In the genomic region with DNA sequence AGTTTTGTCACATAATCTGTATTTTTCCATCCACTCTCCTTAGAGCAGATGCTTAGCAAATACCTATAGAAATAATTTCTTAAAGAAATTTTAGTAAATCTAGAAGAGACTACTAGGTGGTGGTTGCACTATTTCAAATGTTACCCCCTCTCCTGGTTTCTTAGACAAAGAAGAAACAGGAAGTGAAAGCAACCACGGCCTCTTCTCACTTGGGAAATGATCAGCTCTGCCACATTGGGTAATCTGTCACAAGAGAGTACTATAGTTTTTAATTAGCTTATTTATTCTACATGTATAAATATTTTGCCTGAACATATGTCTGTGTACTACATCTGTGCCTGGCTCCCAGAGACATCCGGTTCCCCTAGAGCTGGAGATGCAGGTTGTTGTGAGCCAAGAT, we compare ENCODE assay signal across 20 mouse cellular contexts. TPM values are rescaled to one million over a fixed set of nuclear protein-coding genes. Genes with fewer than 3 reads are reported as not detected.
"Had no signal": no experiment of that assay in that cellular context is flagged by ENCODE, and none has a peak within 500 bp of the region (broad histone marks: within the 10 kb centered on the region; RNA-seq: fewer than 3 reads in every experiment).

No protein-coding gene starts in this region.

- H3K27ac ChIP-seq: kidney, postnatal 0 days; limb, embryonic 12.5 days; liver, embryonic 13.5 days; midbrain, embryonic 15.5 days; stomach, embryonic 15.5 days had no signal

- H3K9ac ChIP-seq: limb, embryonic 12.5 days; liver, embryonic 13.5 days; liver, postnatal 0 days; midbrain, embryonic 15.5 days; stomach, embryonic 15.5 days had no signal

- DNase-seq: kidney, adult 9 months; kidney, postnatal 36 days; layer of hippocampus, adult 9-11 months; liver; liver, embryonic 13.5 days; liver, postnatal 0 days; right cerebral cortex, adult 18-20 months; right cerebral cortex, postnatal 25 days; thymus, postnatal 4 days had no signal

- H3K9me3 ChIP-seq: limb, embryonic 12.5 days; liver, embryonic 13.5 days; megakaryocyte, embryonic 14.5 days; midbrain, embryonic 15.5 days; stomach, embryonic 15.5 days had no signal

- H3K4me3 ChIP-seq: limb, embryonic 12.5 days; liver, embryonic 13.5 days; megakaryocyte, embryonic 14.5 days; midbrain, embryonic 15.5 days; stomach, embryonic 15.5 days had no signal

- H3K4me1 ChIP-seq: limb, embryonic 12.5 days; liver, embryonic 13.5 days; megakaryocyte, embryonic 14.5 days; midbrain, embryonic 15.5 days; stomach, embryonic 15.5 days had no signal

- H3K36me3 ChIP-seq: limb, embryonic 12.5 days; liver, embryonic 13.5 days; midbrain, embryonic 15.5 days; stomach, embryonic 15.5 days had no signal

- ATAC-seq: intestine, postnatal 0 days; liver, postnatal 0 days; midbrain, embryonic 15.5 days had no signal

- H3K27me3 ChIP-seq: limb, embryonic 12.5 days; liver, embryonic 13.5 days; midbrain, embryonic 15.5 days; stomach, embryonic 15.5 days had no signal

RNA-seq across cellular contexts. Expression of a gene that starts 22.3 kb away (rescaled TPM):
- polyA plus RNA-seq: kidney, postnatal 0 days; limb, embryonic 12.5 days; lung, embryonic 16.5 days; midbrain, embryonic 11.5 days; midbrain, embryonic 15.5 days; neural tube, embryonic 14.5 days; small intestine, adult 2 months; testis, adult 2 months had no signal
